15 mouse cellular contexts compared by ENCODE assay signal in the genomic region with DNA sequence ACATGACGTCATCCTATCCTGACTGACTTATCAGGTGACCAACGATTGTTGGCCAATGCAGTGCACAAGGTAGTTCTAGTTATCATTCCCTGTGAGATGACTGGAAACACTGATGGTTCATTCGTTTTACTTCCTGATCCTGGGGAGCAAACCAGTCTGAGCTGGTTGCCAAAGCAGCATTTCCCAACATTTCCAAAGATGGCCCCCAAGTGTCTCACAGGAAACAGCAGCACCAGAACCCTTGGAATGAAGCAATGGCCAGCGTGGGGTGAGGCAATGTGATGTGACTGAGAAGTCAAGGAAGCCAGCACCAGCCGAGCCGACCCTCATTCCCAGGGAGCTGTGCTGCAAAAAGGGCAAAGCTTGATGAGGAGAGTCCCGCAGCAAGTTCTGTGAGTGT. TPM values are rescaled to one million over a fixed set of nuclear protein-coding genes. Genes with fewer than 3 reads are reported as not detected.
"Had no signal": no experiment of that assay in that cellular context is flagged by ENCODE, and none has a peak within 500 bp of the region (broad histone marks: within the 10 kb centered on the region; RNA-seq: fewer than 3 reads in every experiment).

No protein-coding gene starts in this region.

- H3K4me2 ChIP-seq: limb, embryonic 13.5 days; liver, embryonic 15.5 days; lung, embryonic 15.5 days had no signal

- H3K9ac ChIP-seq: limb, embryonic 13.5 days; liver, embryonic 15.5 days; lung, embryonic 15.5 days had no signal

- H3K4me1 ChIP-seq: liver, embryonic 15.5 days; lung, embryonic 15.5 days had no signal

- H3K4me3 ChIP-seq: layer of hippocampus, adult 2 months; limb, embryonic 13.5 days; liver, embryonic 15.5 days; lung, embryonic 15.5 days; midbrain, embryonic 10.5 days; myocyte had no signal

- ATAC-seq: midbrain, embryonic 16.5 days had no signal

- H3K36me3 ChIP-seq: limb, embryonic 13.5 days; liver, embryonic 15.5 days; lung, embryonic 15.5 days had no signal

- H3K27me3 ChIP-seq: liver, embryonic 15.5 days; lung, embryonic 15.5 days had no signal

- H3K27ac ChIP-seq: kidney, postnatal 0 days; layer of hippocampus, adult 2 months; limb, embryonic 13.5 days; liver, embryonic 15.5 days; lung, embryonic 15.5 days; stomach, postnatal 0 days had no signal

- H3K9me3 ChIP-seq: limb, embryonic 13.5 days; liver, embryonic 15.5 days; lung, embryonic 15.5 days; midbrain, embryonic 10.5 days had no signal

- DNase-seq: kidney, adult 11 months; kidney, adult 9 months; kidney, postnatal 36 days; left cerebral cortex, postnatal 4 days; thymus, postnatal 4 days had no signal

RNA-seq across cellular contexts. Expression of a gene that starts 13.7 kb away (rescaled TPM):
- total RNA-seq: neutrophil, adult 5-6 weeks had no signal
